Mouse (Mus musculus): ENCODE results near the gene Syne3. TPM values are rescaled to one million over a fixed set of nuclear protein-coding genes. Genes with fewer than 3 reads are reported as not detected.

The Syne3 gene
- total RNA-seq, 1 experiment, result 1.5 TPM

- H3K27ac ChIP-seq (ENCODE audit: insufficient read depth, low read depth, low read length, poor library complexity, severe bottlenecking), result no peak overlapping the region
Measured at GRCm38 (mm10) chr12:105016639-105017038, 7.0 kb upstream of the Syne3 start.

GRCm38 (mm10) chr12:105016199-105016598 lies 6.6 kb upstream of the Syne3 start:
- in situ Hi-C loops (cut with MboI; ENCODE audit: low sequenced_read_pairs in 2 of 2, unreplicated experiment in 2 of 2), result no loop called here
- H3K9me3 ChIP-seq (ENCODE audit: control insufficient read depth, insufficient read depth, low read depth, low read length), result no peaks in the 10 kb centered on the region
- no peak overlapping the region for H3K27ac ChIP-seq (ENCODE audit: insufficient read depth, low read depth, low read length, poor library complexity, severe bottlenecking)
- H3K36me3 ChIP-seq (ENCODE audit: control insufficient read depth, insufficient read depth, low read length, poor library complexity, severe bottlenecking), result no peaks in the 10 kb centered on the region
- no peak for DNase-seq (ENCODE audit: low read depth, low spot score)
- no peak for TF ChIP-seq MAFK (IDR thresholded peaks at IDR 0.05; ENCODE audit: insufficient read depth, low read depth, low read length)
- no peak for TF ChIP-seq ZC3H11A (IDR thresholded peaks at IDR 0.05; ENCODE audit: borderline replicate concordance, low read depth, low read length)
- no peak for TF ChIP-seq CHD2 (IDR thresholded peaks at IDR 0.05; ENCODE audit: low read depth, low read length)
- TF ChIP-seq ZNF384 (IDR thresholded peaks at IDR 0.05; ENCODE audit: low read depth, low read length), result no peak
- no peak for TF ChIP-seq HCFC1 (IDR thresholded peaks at IDR 0.05; ENCODE audit: borderline replicate concordance, insufficient read depth, low read length)
- H3K4me1 ChIP-seq (ENCODE audit: control insufficient read depth in 2 of 2, insufficient read depth in 2 of 2, low read length in 2 of 2, poor library complexity in 1 of 2), result peaks cover 0 to 9% of the 10 kb centered on the region in 2 experiments; a peak in 2 of 4 replicates
- H3K9ac ChIP-seq (ENCODE audit: insufficient read depth, low read depth, low read length, poor library complexity, severe bottlenecking), result no peak overlapping the region
- no peak overlapping the region for H3K4me3 ChIP-seq (ENCODE audit: insufficient read depth in 1 of 2, low read depth in 1 of 2, low read length in 2 of 2, poor library complexity in 1 of 2, severe bottlenecking in 1 of 2)

More at GRCm38 (mm10) chr12:105016639-105017038, 7.0 kb upstream of the Syne3 start:
- TF ChIP-seq ZNF384 (IDR thresholded peaks at IDR 0.05; ENCODE audit: low read depth, low read length), result no peak
- no peak for TF ChIP-seq ZC3H11A (IDR thresholded peaks at IDR 0.05; ENCODE audit: borderline replicate concordance, low read depth, low read length)
- no peak for TF ChIP-seq CHD2 (IDR thresholded peaks at IDR 0.05; ENCODE audit: low read depth, low read length)
- TF ChIP-seq HCFC1 (IDR thresholded peaks at IDR 0.05; ENCODE audit: borderline replicate concordance, insufficient read depth, low read length), result no peak
- TF ChIP-seq MAFK (IDR thresholded peaks at IDR 0.05; ENCODE audit: insufficient read depth, low read depth, low read length), result no peak
- in situ Hi-C loops (cut with MboI; ENCODE audit: low sequenced_read_pairs in 2 of 2, unreplicated experiment in 2 of 2), result no loop called here
- DNase-seq (ENCODE audit: low read depth, low spot score), result no peak
- no peak overlapping the region for H3K4me3 ChIP-seq (ENCODE audit: insufficient read depth in 1 of 2, low read depth in 1 of 2, low read length in 2 of 2, poor library complexity in 1 of 2, severe bottlenecking in 1 of 2)
- H3K9me3 ChIP-seq (ENCODE audit: control insufficient read depth, insufficient read depth, low read depth, low read length), result no peaks in the 10 kb centered on the region
- no peak overlapping the region for H3K9ac ChIP-seq (ENCODE audit: insufficient read depth, low read depth, low read length, poor library complexity, severe bottlenecking)
- H3K4me1 ChIP-seq (ENCODE audit: control insufficient read depth in 2 of 2, insufficient read depth in 2 of 2, low read length in 2 of 2, poor library complexity in 1 of 2), result peaks cover 2 to 13% of the 10 kb centered on the region in 2 experiments; a peak in 2 of 4 replicates
- H3K36me3 ChIP-seq (ENCODE audit: control insufficient read depth, insufficient read depth, low read length, poor library complexity, severe bottlenecking), result no peaks in the 10 kb centered on the region

- no peak for DNase-seq (ENCODE audit: low read depth, low spot score)
- no peaks in the 10 kb centered on the region for H3K9me3 ChIP-seq (ENCODE audit: control insufficient read depth, insufficient read depth, low read depth, low read length)
- in situ Hi-C loops (cut with MboI; ENCODE audit: low sequenced_read_pairs in 2 of 2, unreplicated experiment in 2 of 2), result no loop called here
- no peaks in the 10 kb centered on the region for H3K36me3 ChIP-seq (ENCODE audit: control insufficient read depth, insufficient read depth, low read length, poor library complexity, severe bottlenecking)
- H3K4me3 ChIP-seq (ENCODE audit: insufficient read depth in 1 of 2, low read depth in 1 of 2, low read length in 2 of 2, poor library complexity in 1 of 2, severe bottlenecking in 1 of 2), result peak overlapping the region; percentile 18 to 34; a peak in 2 of 4 replicates
- no peak overlapping the region for H3K27ac ChIP-seq (ENCODE audit: insufficient read depth, low read depth, low read length, poor library complexity, severe bottlenecking)
- no peak for TF ChIP-seq MAFK (IDR thresholded peaks at IDR 0.05; ENCODE audit: insufficient read depth, low read depth, low read length)
- no peak for TF ChIP-seq CHD2 (IDR thresholded peaks at IDR 0.05; ENCODE audit: low read depth, low read length)
- no peak for TF ChIP-seq ZNF384 (IDR thresholded peaks at IDR 0.05; ENCODE audit: low read depth, low read length)
- TF ChIP-seq HCFC1 (IDR thresholded peaks at IDR 0.05; ENCODE audit: borderline replicate concordance, insufficient read depth, low read length), result no peak
- no peak for TF ChIP-seq ZC3H11A (IDR thresholded peaks at IDR 0.05; ENCODE audit: borderline replicate concordance, low read depth, low read length)
- no peak overlapping the region for H3K9ac ChIP-seq (ENCODE audit: insufficient read depth, low read depth, low read length, poor library complexity, severe bottlenecking)
- peaks cover 0 to 11% of the 10 kb centered on the region in 2 experiments; a peak in 2 of 4 replicates for H3K4me1 ChIP-seq (ENCODE audit: control insufficient read depth in 2 of 2, insufficient read depth in 2 of 2, low read length in 2 of 2, poor library complexity in 1 of 2)
Measured at GRCm38 (mm10) chr12:105013065-105013464, 3.5 kb upstream of the Syne3 start.

GRCm38 (mm10) chr12:105012314-105012713 lies 2.7 kb upstream of the Syne3 start:
- H3K4me3 ChIP-seq (ENCODE audit: insufficient read depth in 1 of 2, low read depth in 1 of 2, low read length in 2 of 2, poor library complexity in 1 of 2, severe bottlenecking in 1 of 2), result no peak overlapping the region
- no peak overlapping the region for H3K9ac ChIP-seq (ENCODE audit: insufficient read depth, low read depth, low read length, poor library complexity, severe bottlenecking)
- TF ChIP-seq ZNF384 (IDR thresholded peaks at IDR 0.05; ENCODE audit: low read depth, low read length) (no peak), ZC3H11A (IDR thresholded peaks at IDR 0.05; ENCODE audit: borderline replicate concordance, low read depth, low read length) (no peak), HCFC1 (IDR thresholded peaks at IDR 0.05; ENCODE audit: borderline replicate concordance, insufficient read depth, low read length) (no peak), MAFK (IDR thresholded peaks at IDR 0.05; ENCODE audit: insufficient read depth, low read depth, low read length) (no peak), CHD2 (IDR thresholded peaks at IDR 0.05; ENCODE audit: low read depth, low read length) (no peak)
- DNase-seq (ENCODE audit: low read depth, low spot score), result no peak
- H3K36me3 ChIP-seq (ENCODE audit: control insufficient read depth, insufficient read depth, low read length, poor library complexity, severe bottlenecking), result no peaks in the 10 kb centered on the region
- peaks cover 0 to 11% of the 10 kb centered on the region in 2 experiments; a peak in 2 of 4 replicates for H3K4me1 ChIP-seq (ENCODE audit: control insufficient read depth in 2 of 2, insufficient read depth in 2 of 2, low read length in 2 of 2, poor library complexity in 1 of 2)
- H3K27ac ChIP-seq (ENCODE audit: insufficient read depth, low read depth, low read length, poor library complexity, severe bottlenecking), result no peak overlapping the region
- no peaks in the 10 kb centered on the region for H3K9me3 ChIP-seq (ENCODE audit: control insufficient read depth, insufficient read depth, low read depth, low read length)
- in situ Hi-C loops (cut with MboI; ENCODE audit: low sequenced_read_pairs in 2 of 2, unreplicated experiment in 2 of 2), result no loop called here
